Mouse (Mus musculus): ENCODE data around the gene Map3k7. TPM values are rescaled to one million over a fixed set of nuclear protein-coding genes. Genes with fewer than 3 reads are reported as not detected.

Map3k7 gene
- polyA plus RNA-seq, 1 experiment from 2014 or later = 47.0 TPM

DNA sequence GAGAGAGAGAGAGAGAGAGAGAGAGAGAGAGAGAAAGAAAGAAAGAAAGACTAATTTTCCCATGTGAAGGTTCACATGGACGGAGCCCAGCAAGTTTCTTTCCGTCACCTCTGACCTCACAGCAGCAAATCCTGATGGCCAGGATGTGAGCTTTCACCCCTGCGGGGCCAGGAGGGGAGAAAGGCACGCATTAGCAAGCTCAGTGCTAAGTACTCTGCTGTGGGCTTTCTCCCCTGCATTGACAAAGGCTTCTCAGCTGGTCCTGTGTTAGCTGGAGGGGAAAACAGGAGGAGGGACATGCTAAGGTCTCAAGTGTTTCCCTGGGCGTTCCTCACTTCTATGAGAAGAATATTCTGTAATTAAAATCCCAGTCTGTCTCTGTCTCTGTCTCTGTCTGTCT lies 81.3 kb downstream of the Map3k7 start:
- no peak overlapping the region for H3K4me3 ChIP-seq
- H3K4me1 ChIP-seq = peaks cover 31% of the 10 kb centered on the region
- peak; percentile 31 for DNase-seq (ENCODE audit: extremely low spot score, low spot score)
- H3K9me3 ChIP-seq = no peaks in the 10 kb centered on the region
- 4% methylated on average over 5 of the region's 5 CpGs for WGBS
- H3K36me3 ChIP-seq (replicated peaks) = no peaks in the 10 kb centered on the region
- H3K27me3 ChIP-seq (ENCODE audit: poor library complexity, severe bottlenecking) = no peaks in the 10 kb centered on the region
- peak overlapping the region; percentile 60; the same call in 1 of the 2 replicates for H3K27ac ChIP-seq

DNA sequence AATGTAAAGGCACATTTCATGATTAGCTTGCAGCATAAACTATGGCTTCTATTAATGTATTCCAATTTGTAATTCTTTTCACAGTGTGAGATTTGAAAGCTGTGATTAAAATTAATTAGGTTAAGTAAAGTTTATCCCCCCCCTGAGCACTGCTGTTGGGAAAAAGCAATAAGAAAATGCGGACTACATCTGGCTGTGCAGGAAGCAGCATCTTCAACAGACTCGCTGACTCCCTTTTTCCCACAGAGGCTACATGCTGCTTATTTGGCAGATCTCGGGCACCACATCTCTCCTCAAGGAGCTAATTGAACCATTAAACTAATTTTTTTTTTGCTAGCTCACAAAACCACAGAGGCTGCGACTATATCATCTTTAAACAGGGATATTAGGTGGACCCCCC lies 85.9 kb downstream of the Map3k7 start:
- Histone ChIP-seq H3K4me1 (peaks cover 13% of the 10 kb centered on the region), H3K27me3 (ENCODE audit: poor library complexity, severe bottlenecking) (peaks cover 16% of the 10 kb centered on the region), H3K9me3 (no peaks in the 10 kb centered on the region), H3K36me3 (replicated peaks) (no peaks in the 10 kb centered on the region), H3K4me3 (no peak overlapping the region), H3K27ac (no peak overlapping the region)
- DNase-seq (ENCODE audit: extremely low spot score, low spot score) = no peak
- 69% methylated on average over 4 of the region's 4 CpGs for WGBS

DNA sequence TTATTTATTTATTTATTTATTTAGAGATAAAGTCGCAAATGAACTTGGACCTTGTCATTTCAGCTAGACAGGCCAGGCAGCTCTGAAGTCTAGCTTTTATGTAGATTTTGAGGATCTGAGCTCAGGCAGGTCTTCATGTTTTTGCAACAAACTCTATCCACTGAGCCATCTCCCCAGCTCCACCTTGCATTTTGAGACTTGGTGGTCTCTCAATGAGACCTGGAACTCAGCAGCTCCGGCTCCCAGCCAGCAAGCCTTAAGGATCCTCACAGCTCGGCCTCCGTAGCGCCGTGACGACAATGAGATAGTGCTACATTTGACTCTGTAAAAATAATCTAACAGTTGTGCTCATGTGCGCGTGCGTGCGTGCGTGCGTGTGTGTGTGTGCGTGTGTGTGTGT lies 89.3 kb downstream of the Map3k7 start:
- Histone ChIP-seq H3K27me3 (ENCODE audit: poor library complexity, severe bottlenecking) (peaks cover 31% of the 10 kb centered on the region), H3K36me3 (replicated peaks) (no peaks in the 10 kb centered on the region), H3K9me3 (no peaks in the 10 kb centered on the region), H3K27ac (no peak overlapping the region), H3K4me3 (no peak overlapping the region), H3K4me1 (peaks cover 18% of the 10 kb centered on the region)
- 96% methylated on average over 14 of the region's 14 CpGs for WGBS
- DNase-seq (ENCODE audit: extremely low spot score, low spot score) = no peak

DNA sequence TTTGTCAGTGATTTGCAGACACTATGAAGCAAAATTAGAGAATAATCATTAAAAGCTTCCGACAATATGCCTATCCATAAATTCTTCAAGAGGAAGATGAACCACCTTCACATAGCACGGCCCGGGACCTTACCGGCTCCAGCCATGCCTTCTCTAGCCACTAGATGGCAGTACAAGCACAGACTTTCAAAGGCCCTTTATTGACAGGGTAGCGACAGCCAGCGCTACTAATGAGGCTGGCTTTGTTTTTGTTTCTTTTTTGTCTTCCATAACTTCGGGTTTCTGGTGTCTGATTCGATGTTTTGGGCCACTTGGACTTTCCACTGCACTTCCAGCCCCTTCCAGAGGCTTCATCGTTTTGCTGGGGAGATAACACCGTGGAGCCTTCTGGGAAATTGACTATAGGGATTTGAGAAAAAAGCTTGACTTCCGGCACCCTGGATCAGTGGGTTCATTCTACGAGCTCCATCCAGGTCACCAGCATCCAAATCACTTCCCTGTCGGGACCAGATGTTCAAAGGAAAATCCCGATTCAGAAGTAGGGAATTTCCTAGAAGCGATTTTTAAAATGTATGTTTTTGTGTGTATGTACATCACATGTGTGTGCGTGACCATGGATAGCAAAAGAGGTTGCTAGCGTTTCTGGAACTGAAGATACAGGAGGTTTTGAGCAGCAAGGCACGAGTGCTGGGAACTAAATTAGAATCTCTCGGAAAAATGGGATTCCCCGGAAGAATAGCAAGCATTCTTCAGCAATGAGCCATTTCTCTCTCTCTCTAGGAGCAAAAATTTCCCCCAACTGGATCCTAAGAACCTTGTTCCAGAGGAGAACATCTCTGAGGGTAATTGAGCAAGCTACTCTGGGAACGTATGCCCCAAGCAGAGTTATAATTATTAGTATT lies 91.5 kb downstream of the Map3k7 start:
- DNase-seq (ENCODE audit: extremely low spot score, low spot score) = peak; percentile 82
- H3K27me3 ChIP-seq (ENCODE audit: poor library complexity, severe bottlenecking) = peaks cover 31% of the 10 kb centered on the region
- WGBS = 29% methylated on average over 21 of the region's 21 CpGs
- peak overlapping the region; percentile 78 for H3K27ac ChIP-seq
- H3K9me3 ChIP-seq = no peaks in the 10 kb centered on the region
- peak overlapping the region; percentile 51 for H3K4me3 ChIP-seq
- H3K4me1 ChIP-seq = peaks cover 18% of the 10 kb centered on the region
- H3K36me3 ChIP-seq (replicated peaks) = no peaks in the 10 kb centered on the region

DNA sequence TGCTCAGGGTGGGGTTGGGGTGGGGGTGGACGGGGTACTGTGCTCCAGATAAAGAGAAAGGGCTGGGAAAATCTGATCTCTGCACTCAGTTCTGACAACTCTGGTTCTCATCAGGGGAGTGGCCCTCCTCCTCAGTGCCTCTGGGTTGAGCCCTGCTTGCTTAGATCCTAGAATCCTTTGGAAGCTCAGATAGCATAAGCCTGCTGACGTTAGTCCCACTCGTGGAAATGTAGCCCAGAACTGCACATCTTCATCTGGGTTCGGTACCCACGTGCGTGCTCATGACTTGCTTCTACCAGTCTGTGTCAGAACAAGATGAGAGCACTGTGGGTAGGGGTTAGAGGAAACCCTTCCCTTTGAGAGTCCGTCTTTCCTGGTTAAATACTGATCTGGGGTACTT lies 92.5 kb downstream of the Map3k7 start:
- WGBS = 80% methylated on average over 7 of the region's 7 CpGs
- Histone ChIP-seq H3K9me3 (no peaks in the 10 kb centered on the region), H3K27me3 (ENCODE audit: poor library complexity, severe bottlenecking) (peaks cover 31% of the 10 kb centered on the region), H3K27ac (no peak overlapping the region), H3K4me1 (peaks cover 21% of the 10 kb centered on the region), H3K36me3 (replicated peaks) (no peaks in the 10 kb centered on the region), H3K4me3 (no peak overlapping the region)
- DNase-seq (ENCODE audit: extremely low spot score, low spot score) = no peak

DNA sequence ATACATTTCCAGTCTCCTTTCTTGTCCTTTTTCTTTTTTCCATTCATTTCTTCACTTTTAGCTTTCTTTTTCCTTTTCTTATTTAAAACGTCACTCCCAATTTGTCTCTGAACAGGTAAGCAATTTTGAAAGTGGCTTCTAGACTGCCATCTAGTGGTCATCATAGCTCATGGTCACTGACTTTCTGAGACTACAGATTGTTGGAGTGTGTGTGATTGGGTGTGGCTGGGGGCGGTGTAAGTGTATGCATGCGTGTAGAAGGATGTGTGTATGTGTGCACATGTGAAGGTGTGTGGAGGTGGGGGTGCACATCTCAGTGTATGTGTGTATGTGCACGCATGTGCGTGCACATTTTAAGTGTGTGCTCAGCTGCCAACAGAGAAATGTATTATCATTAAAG lies 93.2 kb downstream of the Map3k7 start:
- DNase-seq (ENCODE audit: extremely low spot score, low spot score) = no peak
- H3K36me3 ChIP-seq (replicated peaks) = no peaks in the 10 kb centered on the region
- no peak overlapping the region for H3K4me3 ChIP-seq
- peaks cover 31% of the 10 kb centered on the region for H3K27me3 ChIP-seq (ENCODE audit: poor library complexity, severe bottlenecking)
- H3K4me1 ChIP-seq = peaks cover 24% of the 10 kb centered on the region
- 50% methylated on average over 5 of the region's 5 CpGs for WGBS
- no peaks in the 10 kb centered on the region for H3K9me3 ChIP-seq
- H3K27ac ChIP-seq = no peak overlapping the region

DNA sequence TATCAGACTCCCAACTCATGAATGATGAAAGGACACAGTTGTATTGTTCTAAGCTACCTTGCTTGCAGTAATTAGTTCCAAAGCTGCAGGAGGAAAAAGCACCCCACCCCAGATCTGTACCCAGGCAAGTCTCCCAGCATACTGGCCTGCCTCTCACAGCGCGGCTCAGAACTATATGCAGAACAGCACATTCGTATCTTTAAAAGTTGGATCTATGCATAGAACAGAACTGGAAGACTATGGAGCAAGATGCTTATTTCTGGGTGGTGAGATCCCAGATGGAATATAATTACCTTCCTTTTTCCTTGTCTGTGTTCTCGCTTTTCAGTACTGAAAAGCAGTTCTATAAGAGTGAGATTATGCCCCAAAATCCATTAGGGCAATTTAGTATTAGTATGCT lies 96.8 kb downstream of the Map3k7 start:
- WGBS = 92% methylated on average over 4 of the region's 4 CpGs
- Histone ChIP-seq H3K4me1 (peaks cover 15% of the 10 kb centered on the region), H3K27me3 (ENCODE audit: poor library complexity, severe bottlenecking) (peaks cover 12% of the 10 kb centered on the region), H3K4me3 (no peak overlapping the region), H3K27ac (no peak overlapping the region), H3K36me3 (replicated peaks) (no peaks in the 10 kb centered on the region), H3K9me3 (no peaks in the 10 kb centered on the region)
- DNase-seq (ENCODE audit: extremely low spot score, low spot score) = no peak

DNA sequence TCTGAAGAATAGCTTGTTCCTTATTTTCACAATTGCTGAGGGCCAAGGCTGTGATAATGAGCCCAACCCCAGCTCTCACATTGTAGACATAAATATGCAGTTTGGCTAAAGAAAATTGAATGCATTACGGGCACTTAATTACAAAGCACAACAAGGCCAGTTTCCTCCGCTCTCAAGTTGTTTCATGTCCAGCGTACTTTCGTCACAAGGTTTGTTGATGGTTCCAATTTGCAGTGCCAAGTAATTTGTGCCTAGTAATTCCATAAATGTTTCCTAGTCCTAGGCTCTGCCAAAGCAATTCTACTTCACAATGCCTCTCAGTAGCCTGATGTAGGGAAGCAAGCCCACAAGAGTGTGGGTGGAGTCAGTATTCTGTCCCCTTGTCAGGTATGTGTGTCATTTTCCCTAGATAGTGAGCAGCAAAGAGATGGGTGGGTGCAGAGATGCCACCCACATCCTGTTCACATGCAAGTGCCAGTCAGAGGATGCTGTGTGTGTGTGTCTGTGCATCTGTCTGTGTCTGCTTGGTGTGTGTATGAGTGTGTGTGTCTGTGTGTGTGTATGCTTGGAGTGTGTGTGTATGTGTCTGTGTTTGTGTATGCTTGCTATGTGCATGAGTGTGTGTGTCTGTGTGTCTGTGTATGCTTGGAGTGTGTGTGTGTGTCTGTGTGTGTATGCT lies 98.6 kb downstream of the Map3k7 start:
- no peak overlapping the region for H3K4me3 ChIP-seq
- no peaks in the 10 kb centered on the region for H3K9me3 ChIP-seq
- DNase-seq (ENCODE audit: extremely low spot score, low spot score) = no peak
- 92% methylated on average over 4 of the region's 4 CpGs for WGBS
- no peaks in the 10 kb centered on the region for H3K36me3 ChIP-seq (replicated peaks)
- peaks cover 7% of the 10 kb centered on the region for H3K4me1 ChIP-seq
- H3K27ac ChIP-seq = no peak overlapping the region
- H3K27me3 ChIP-seq (ENCODE audit: poor library complexity, severe bottlenecking) = no peaks in the 10 kb centered on the region; the same call in 1 of the 2 replicates

DNA sequence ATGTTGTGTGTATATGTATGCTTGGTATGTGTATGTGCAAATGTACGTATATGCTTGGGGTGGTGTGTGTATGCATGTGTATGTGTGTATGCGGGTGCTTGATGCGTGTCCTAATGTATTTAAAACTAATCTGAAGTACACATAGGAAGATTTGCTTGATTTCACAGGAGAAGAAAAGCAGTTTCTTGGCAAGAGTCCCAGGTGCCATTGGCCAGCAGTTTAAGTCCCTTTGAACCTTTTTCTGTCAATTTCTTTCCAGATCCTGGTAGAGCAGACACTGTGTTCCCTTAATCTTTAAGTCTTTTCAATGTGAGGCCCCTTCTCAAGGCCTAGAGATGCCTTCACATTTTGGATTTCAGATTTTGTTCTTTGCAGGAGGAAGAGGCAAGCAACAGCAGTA lies 99.4 kb downstream of the Map3k7 start:
- no peak overlapping the region for H3K4me3 ChIP-seq
- no peak overlapping the region for H3K27ac ChIP-seq
- DNase-seq (ENCODE audit: extremely low spot score, low spot score) = no peak
- no peaks in the 10 kb centered on the region; the same call in 1 of the 2 replicates for H3K27me3 ChIP-seq (ENCODE audit: poor library complexity, severe bottlenecking)
- no peaks in the 10 kb centered on the region for H3K9me3 ChIP-seq
- H3K36me3 ChIP-seq (replicated peaks) = no peaks in the 10 kb centered on the region
- WGBS = 96% methylated on average over 3 of the region's 3 CpGs
- H3K4me1 ChIP-seq = peaks cover 7% of the 10 kb centered on the region

Data from forebrain, embryonic 10.5 days (tissue).